ENCODE assay signal across 9 mouse cellular contexts in genomic region chr7:130965909-130966365, GRCm38 (mm10). TPM values are rescaled to one million over a fixed set of nuclear protein-coding genes. Genes with fewer than 3 reads are reported as not detected.
A peak's percentile ranks its signal among the peaks of the same experiment; 100 is the strongest.
DNase-seq lines count a peak whose midpoint lies in the region; ATAC-seq lines count a peak whose summit lies in the region.
"Had no signal": no experiment of that assay in that cellular context is flagged by ENCODE, and none has a peak within 500 bp of the region (broad histone marks: within the 10 kb centered on the region; RNA-seq: fewer than 3 reads in every experiment).

No protein-coding gene starts in this region.

- H3K4me1 ChIP-seq in heart, embryonic 12.5 days (replicated peaks): peaks cover 55% of the 10 kb centered on the region
- H3K4me1 ChIP-seq in forebrain, embryonic 15.5 days: peaks cover 26% of the 10 kb centered on the region
- H3K4me1 ChIP-seq in hindbrain, embryonic 13.5 days (replicated peaks): peaks cover 16% of the 10 kb centered on the region
- no peaks in the 10 kb centered on the region for H3K4me1 ChIP-seq in midbrain, embryonic 14.5 days (ENCODE audit: control insufficient read depth, insufficient read depth, low read length)

- H3K4me2 ChIP-seq in heart, embryonic 12.5 days: no peak overlapping the region
- H3K4me2 ChIP-seq in forebrain, embryonic 15.5 days (replicated peaks): no peak overlapping the region
- no peak overlapping the region for H3K4me2 ChIP-seq in hindbrain, embryonic 13.5 days
- H3K4me2 ChIP-seq in midbrain, embryonic 14.5 days (ENCODE audit: low read length): no peak overlapping the region
- H3K4me2 ChIP-seq: midbrain, embryonic 12.5 days had no signal

- no peak overlapping the region for H3K4me3 ChIP-seq in heart, embryonic 12.5 days
- H3K4me3 ChIP-seq in forebrain, embryonic 15.5 days: no peak overlapping the region
- no peak overlapping the region for H3K4me3 ChIP-seq in hindbrain, embryonic 13.5 days
- H3K4me3 ChIP-seq in midbrain, embryonic 14.5 days (replicated peaks; ENCODE audit: low read depth, low read length): no peak overlapping the region
- H3K4me3 ChIP-seq: midbrain, embryonic 12.5 days had no signal

- WGBS in heart, embryonic 12.5 days: 78% methylated on average over 4 of the region's 4 CpGs
- 40% methylated on average over 4 of the region's 4 CpGs for WGBS in forebrain, embryonic 15.5 days
- 52% methylated on average over 4 of the region's 4 CpGs for WGBS in hindbrain, embryonic 13.5 days
- 63% methylated on average over 4 of the region's 4 CpGs for WGBS in midbrain, embryonic 14.5 days

- H3K9me3 ChIP-seq in heart, embryonic 12.5 days (replicated peaks): no peaks in the 10 kb centered on the region
- no peaks in the 10 kb centered on the region for H3K9me3 ChIP-seq in forebrain, embryonic 15.5 days
- H3K9me3 ChIP-seq in hindbrain, embryonic 13.5 days: no peaks in the 10 kb centered on the region
- H3K9me3 ChIP-seq in midbrain, embryonic 14.5 days (ENCODE audit: control insufficient read depth, low read length): no peaks in the 10 kb centered on the region
- H3K9me3 ChIP-seq: midbrain, embryonic 12.5 days had no signal

- no peaks in the 10 kb centered on the region for H3K36me3 ChIP-seq in heart, embryonic 12.5 days
- no peaks in the 10 kb centered on the region for H3K36me3 ChIP-seq in forebrain, embryonic 15.5 days
- no peaks in the 10 kb centered on the region for H3K36me3 ChIP-seq in hindbrain, embryonic 13.5 days
- no peaks in the 10 kb centered on the region for H3K36me3 ChIP-seq in midbrain, embryonic 14.5 days (ENCODE audit: control insufficient read depth, insufficient read depth, low read length)
- H3K36me3 ChIP-seq: midbrain, embryonic 12.5 days had no signal

- peak; percentile 98 for DNase-seq in heart, adult 11 months
- peak; percentile 35 for DNase-seq in R1 (ENCODE audit: low read depth, low spot score)
- peak; percentile 70 for DNase-seq in midbrain, embryonic 14.5 days
- DNase-seq in c-Kit-positive CD71-positive TER-119-positive erythroid progenitor cells, embryonic 14.5 days (ENCODE audit: low spot score): no peak
- DNase-seq in adrenal gland, adult 8-10 months: no peak

- no peak overlapping the region for H3K9ac ChIP-seq in heart, embryonic 12.5 days
- H3K9ac ChIP-seq in forebrain, embryonic 15.5 days (replicated peaks): no peak overlapping the region
- no peak overlapping the region; the same call in 1 of the 2 replicates for H3K9ac ChIP-seq in hindbrain, embryonic 13.5 days
- H3K9ac ChIP-seq in midbrain, embryonic 14.5 days (replicated peaks; ENCODE audit: low read length): no peak overlapping the region
- H3K9ac ChIP-seq: midbrain, embryonic 12.5 days had no signal

- no peak overlapping the region for H3K27ac ChIP-seq in heart, embryonic 12.5 days (ENCODE audit: poor library complexity, severe bottlenecking)
- H3K27ac ChIP-seq in forebrain, embryonic 15.5 days (replicated peaks): peak overlapping the region; percentile 68
- H3K27ac ChIP-seq in hindbrain, embryonic 13.5 days: peak overlapping the region; percentile 52
- no peak overlapping the region for H3K27ac ChIP-seq in midbrain, embryonic 14.5 days (replicated peaks; ENCODE audit: low read depth, low read length)
- H3K27ac ChIP-seq: midbrain, embryonic 12.5 days had no signal

- no peak for ATAC-seq in heart, embryonic 12.5 days (ENCODE audit: insufficient number of reproducible peaks, low FRiP score)
- peak; percentile 76 for ATAC-seq in forebrain, embryonic 15.5 days (replicated peaks)
- ATAC-seq in hindbrain, embryonic 13.5 days (ENCODE audit: low FRiP score): no peak
- ATAC-seq in midbrain, embryonic 14.5 days (ENCODE audit: low FRiP score, low TSS enrichment): no peak

- no peaks in the 10 kb centered on the region for H3K27me3 ChIP-seq in heart, embryonic 12.5 days (replicated peaks)
- H3K27me3 ChIP-seq in forebrain, embryonic 15.5 days: no peaks in the 10 kb centered on the region
- H3K27me3 ChIP-seq in hindbrain, embryonic 13.5 days: no peaks in the 10 kb centered on the region
- H3K27me3 ChIP-seq in midbrain, embryonic 14.5 days (ENCODE audit: control insufficient read depth, insufficient read depth, low read length): no peaks in the 10 kb centered on the region
- H3K27me3 ChIP-seq: midbrain, embryonic 12.5 days had no signal

RNA-seq across cellular contexts. Expression of gene Htra1, which starts 30.0 kb away (rescaled TPM):
- 72.8 and 75.2 TPM in 2 replicates for polyA plus RNA-seq in heart, embryonic 12.5 days (2016; fragmentation: Nextera tagmentation; extraction: Ambion mirVana)
- 23.6 and 23.8 TPM in 2 replicates for polyA plus RNA-seq in forebrain, embryonic 15.5 days (2015; fragmentation: Nextera tagmentation; extraction: Ambion mirVana)
- polyA plus RNA-seq in hindbrain, embryonic 13.5 days (2015; fragmentation: Nextera tagmentation; extraction: Ambion mirVana): 11.2 and 15.4 TPM in 2 replicates
- 6.9 and 12.7 TPM in 2 replicates for polyA plus RNA-seq in midbrain, embryonic 14.5 days (2014; fragmentation: Nextera tagmentation; extraction: Ambion mirVana)
- 10 to 100 TPM; 33.0 to 88.6 (median 61.0) TPM for total RNA-seq in adrenal gland, adult 8-10 months (2022)

Comparison
In these comparisons a context has a peak if more than half of its experiments do, and no peak if none do; other contexts are left out.
1. DNase-seq: peak in heart, adult 11 months (single experiment), R1 (single experiment) and midbrain, embryonic 14.5 days (single experiment); none in c-Kit-positive CD71-positive TER-119-positive erythroid progenitor cells, embryonic 14.5 days (single experiment) and adrenal gland, adult 8-10 months (single experiment).
2. H3K27ac ChIP-seq: peak in forebrain, embryonic 15.5 days (single experiment) and hindbrain, embryonic 13.5 days (single experiment); none in heart, embryonic 12.5 days (single experiment) and midbrain, embryonic 14.5 days (single experiment).